8 mouse cellular contexts compared by ENCODE assay signal in the genomic region with DNA sequence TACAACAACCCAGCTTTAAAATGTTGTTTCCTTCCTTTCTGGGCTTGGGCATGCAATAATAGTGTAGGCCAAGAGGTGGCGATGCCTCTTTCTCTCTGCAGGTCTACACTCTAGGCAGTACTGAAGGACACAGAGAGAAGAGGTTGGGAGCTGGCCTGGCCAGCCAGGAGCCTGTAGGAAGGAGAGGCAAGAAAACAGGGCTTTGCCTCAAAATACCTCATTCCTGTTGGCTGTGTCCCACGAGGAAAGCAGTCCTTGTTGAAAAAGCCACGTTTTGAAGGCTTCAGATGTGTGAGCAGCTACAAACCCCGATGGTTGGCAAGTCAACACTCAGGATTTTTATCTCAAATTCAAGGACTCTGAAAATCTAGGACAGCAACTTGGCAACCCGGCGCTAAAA.
A peak's percentile ranks its signal among the peaks of the same experiment; 100 is the strongest.
DNase-seq lines count a peak whose midpoint lies in the region; ATAC-seq lines count a peak whose summit lies in the region.

No protein-coding gene starts in this region.

- H3K4me3 ChIP-seq in midbrain, embryonic 11.5 days (ENCODE audit: low read depth, low read length) = no peak overlapping the region
- no peak overlapping the region for H3K4me3 ChIP-seq in midbrain, embryonic 10.5 days
- H3K4me3 ChIP-seq in intestine, embryonic 16.5 days (ENCODE audit: low read length) = no peak overlapping the region

- H3K4me1 ChIP-seq in midbrain, embryonic 11.5 days (ENCODE audit: control insufficient read depth, insufficient read depth, low read length) = no peaks in the 10 kb centered on the region
- peaks cover 11% of the 10 kb centered on the region for H3K4me1 ChIP-seq in midbrain, embryonic 10.5 days
- peaks cover 7% of the 10 kb centered on the region; the same call in 1 of the 2 replicates for H3K4me1 ChIP-seq in intestine, embryonic 16.5 days (ENCODE audit: control insufficient read depth, insufficient read depth, low read length)

- H3K27me3 ChIP-seq in midbrain, embryonic 11.5 days (ENCODE audit: control insufficient read depth, insufficient read depth, low read length) = no peaks in the 10 kb centered on the region; the same call in 1 of the 2 replicates
- no peaks in the 10 kb centered on the region for H3K27me3 ChIP-seq in midbrain, embryonic 10.5 days (ENCODE audit: low read depth, poor library complexity, severe bottlenecking)
- 0 out of 2 replicates have a peak, but pooled peaks cover 2% of the 10 kb centered on the region for H3K27me3 ChIP-seq in intestine, embryonic 16.5 days (replicated peaks; ENCODE audit: control insufficient read depth, insufficient read depth, low read length)

- no peak overlapping the region for H3K27ac ChIP-seq in midbrain, embryonic 11.5 days (ENCODE audit: low read depth, low read length)
- H3K27ac ChIP-seq in midbrain, embryonic 10.5 days (replicated peaks) = no peak overlapping the region
- no peak overlapping the region for H3K27ac ChIP-seq in intestine, embryonic 16.5 days (ENCODE audit: low read length)

- WGBS in midbrain, embryonic 11.5 days = 78% methylated on average over 6 of the region's 6 CpGs
- WGBS in midbrain, embryonic 10.5 days = 72% methylated on average over 6 of the region's 6 CpGs
- WGBS in intestine, embryonic 16.5 days = 76% methylated on average over 6 of the region's 6 CpGs

- peak; percentile 86 for DNase-seq in midbrain, embryonic 11.5 days (ENCODE audit: low spot score, missing footprints)
- no peak for DNase-seq in midbrain, embryonic 10.5 days (ENCODE audit: low spot score)
- peak; percentile 83 for DNase-seq in adrenal gland, postnatal 14 days
- DNase-seq in fibroblast of lung, adult 2 months (ENCODE audit: low read depth) = peak; percentile 86
- peak; percentile 11 to 37 for DNase-seq in left cerebral cortex, adult 8-10 months (ENCODE audit: low spot score in 2 of 2)
- peak; percentile 35 to 58 for DNase-seq in natural killer cell, adult 2 months (ENCODE audit: low spot score in 2 of 2)
- peak; percentile 77 for DNase-seq in thymus, postnatal 14 days

- H3K9me3 ChIP-seq in midbrain, embryonic 11.5 days (ENCODE audit: control insufficient read depth, low read length) = no peaks in the 10 kb centered on the region
- no peaks in the 10 kb centered on the region for H3K9me3 ChIP-seq in midbrain, embryonic 10.5 days (replicated peaks)
- no peaks in the 10 kb centered on the region for H3K9me3 ChIP-seq in intestine, embryonic 16.5 days (ENCODE audit: control insufficient read depth, low read length)

- H3K4me2 ChIP-seq in midbrain, embryonic 11.5 days = no peak overlapping the region
- no peak overlapping the region for H3K4me2 ChIP-seq in intestine, embryonic 16.5 days (ENCODE audit: low read depth, low read length)

- ATAC-seq in midbrain, embryonic 11.5 days (ENCODE audit: low FRiP score) = no peak
- ATAC-seq in intestine, embryonic 16.5 days = peak; percentile 66; the same call in 1 of the 2 replicates

- no peaks in the 10 kb centered on the region for H3K36me3 ChIP-seq in midbrain, embryonic 11.5 days (ENCODE audit: control insufficient read depth, insufficient read depth, low read length)
- H3K36me3 ChIP-seq in midbrain, embryonic 10.5 days = no peaks in the 10 kb centered on the region
- no peaks in the 10 kb centered on the region for H3K36me3 ChIP-seq in intestine, embryonic 16.5 days (ENCODE audit: control insufficient read depth, insufficient read depth, low read length)

- no peak overlapping the region for H3K9ac ChIP-seq in midbrain, embryonic 11.5 days (ENCODE audit: low read length)
- H3K9ac ChIP-seq in intestine, embryonic 16.5 days (ENCODE audit: low read depth, low read length) = no peak overlapping the region
